Mouse (Mus musculus): Measurements from ENCODE around the gene Tenm4. TPM values are rescaled to one million over a fixed set of nuclear protein-coding genes. Genes with fewer than 3 reads are reported as not detected.

The Tenm4 gene
- polyA plus RNA-seq, 2 experiments = 12.7 to 37.4 TPM

GRCm38 (mm10) chr7:96168921-96169320, 2.1 kb upstream of the Tenm4 start:
- no peaks in the 10 kb centered on the region for H3K36me3 ChIP-seq (ENCODE audit: control insufficient read depth, insufficient read depth, low read length)
- TF ChIP-seq POLR2A (IDR thresholded peaks at IDR 0.05; ENCODE audit: borderline replicate concordance, extremely low read depth, insufficient read depth, insufficient read length) = no peak
- no peaks in the 10 kb centered on the region for H3K27me3 ChIP-seq (ENCODE audit: control insufficient read depth, insufficient read depth, low read length)
- no peaks in the 10 kb centered on the region for H3K4me1 ChIP-seq (ENCODE audit: control insufficient read depth, insufficient read depth, low read length)
- no peak overlapping the region for H3K27ac ChIP-seq (replicated peaks; ENCODE audit: low read depth, low read length)
- H3K4me3 ChIP-seq (replicated peaks; ENCODE audit: low read length) = no peak overlapping the region
- 44% methylated on average over 3 of the region's 3 CpGs for WGBS
- no peaks in the 10 kb centered on the region for H3K9me3 ChIP-seq (ENCODE audit: control insufficient read depth, low read length)
- no peak overlapping the region for H3K9ac ChIP-seq (ENCODE audit: low read depth, low read length, severe bottlenecking)
- ATAC-seq (ENCODE audit: low FRiP score, low read depth) = no peak
- no peak overlapping the region for H3K4me2 ChIP-seq (replicated peaks; ENCODE audit: low read depth, low read length, severe bottlenecking)
- DNase-seq (ENCODE audit: low spot score) = no peak

GRCm38 (mm10) chr7:96171596-96172563, 834 bp downstream of the Tenm4 start:
- ATAC-seq (ENCODE audit: low FRiP score, low read depth) = no peak
- peak; percentile 19 for DNase-seq (ENCODE audit: low spot score)
- Histone ChIP-seq H3K4me1 (ENCODE audit: control insufficient read depth, insufficient read depth, low read length) (no peaks in the 10 kb centered on the region), H3K9ac (ENCODE audit: low read depth, low read length, severe bottlenecking) (no peak overlapping the region), H3K27ac (replicated peaks; ENCODE audit: low read depth, low read length) (no peak overlapping the region), H3K4me2 (replicated peaks; ENCODE audit: low read depth, low read length, severe bottlenecking) (no peak overlapping the region), H3K27me3 (ENCODE audit: control insufficient read depth, insufficient read depth, low read length) (no peaks in the 10 kb centered on the region), H3K36me3 (ENCODE audit: control insufficient read depth, insufficient read depth, low read length) (no peaks in the 10 kb centered on the region), H3K9me3 (ENCODE audit: control insufficient read depth, low read length) (no peaks in the 10 kb centered on the region), H3K4me3 (replicated peaks; ENCODE audit: low read length) (no peak overlapping the region)
- 34% methylated on average over 11 of the region's 11 CpGs for WGBS
- TF ChIP-seq POLR2A (IDR thresholded peaks at IDR 0.05; ENCODE audit: borderline replicate concordance, extremely low read depth, insufficient read depth, insufficient read length) = no peak

GRCm38 (mm10) chr7:96176781-96177180, 5.7 kb downstream of the Tenm4 start:
- Histone ChIP-seq H3K36me3 (ENCODE audit: control insufficient read depth, insufficient read depth, low read length) (no peaks in the 10 kb centered on the region), H3K27ac (replicated peaks; ENCODE audit: low read depth, low read length) (no peak overlapping the region), H3K4me2 (replicated peaks; ENCODE audit: low read depth, low read length, severe bottlenecking) (no peak overlapping the region), H3K9me3 (ENCODE audit: control insufficient read depth, low read length) (no peaks in the 10 kb centered on the region), H3K4me3 (replicated peaks; ENCODE audit: low read length) (no peak overlapping the region), H3K4me1 (ENCODE audit: control insufficient read depth, insufficient read depth, low read length) (no peaks in the 10 kb centered on the region), H3K27me3 (ENCODE audit: control insufficient read depth, insufficient read depth, low read length) (no peaks in the 10 kb centered on the region), H3K9ac (ENCODE audit: low read depth, low read length, severe bottlenecking) (no peak overlapping the region)
- DNase-seq (ENCODE audit: low spot score) (no peak), ATAC-seq (ENCODE audit: low FRiP score, low read depth) (no peak)
- TF ChIP-seq POLR2A (IDR thresholded peaks at IDR 0.05; ENCODE audit: borderline replicate concordance, extremely low read depth, insufficient read depth, insufficient read length) = no peak
- 87% methylated on average over 8 of the region's 8 CpGs for WGBS

GRCm38 (mm10) chr7:96181751-96182150, 10.7 kb downstream of the Tenm4 start:
- ATAC-seq (ENCODE audit: low FRiP score, low read depth) = no peak
- Histone ChIP-seq H3K27ac (replicated peaks; ENCODE audit: low read depth, low read length) (no peak overlapping the region), H3K9me3 (ENCODE audit: control insufficient read depth, low read length) (no peaks in the 10 kb centered on the region), H3K4me2 (replicated peaks; ENCODE audit: low read depth, low read length, severe bottlenecking) (no peak overlapping the region), H3K9ac (ENCODE audit: low read depth, low read length, severe bottlenecking) (no peak overlapping the region), H3K4me1 (ENCODE audit: control insufficient read depth, insufficient read depth, low read length) (no peaks in the 10 kb centered on the region), H3K4me3 (replicated peaks; ENCODE audit: low read length) (no peak overlapping the region), H3K36me3 (ENCODE audit: control insufficient read depth, insufficient read depth, low read length) (no peaks in the 10 kb centered on the region), H3K27me3 (ENCODE audit: control insufficient read depth, insufficient read depth, low read length) (no peaks in the 10 kb centered on the region)
- no peak for DNase-seq (ENCODE audit: low spot score)
- no peak for TF ChIP-seq POLR2A (IDR thresholded peaks at IDR 0.05; ENCODE audit: borderline replicate concordance, extremely low read depth, insufficient read depth, insufficient read length)
- 58% methylated on average over 4 of the region's 4 CpGs for WGBS

GRCm38 (mm10) chr7:96183195-96183594, 12.1 kb downstream of the Tenm4 start:
- Histone ChIP-seq H3K27me3 (ENCODE audit: control insufficient read depth, insufficient read depth, low read length) (no peaks in the 10 kb centered on the region), H3K4me2 (replicated peaks; ENCODE audit: low read depth, low read length, severe bottlenecking) (no peak overlapping the region), H3K27ac (replicated peaks; ENCODE audit: low read depth, low read length) (no peak overlapping the region), H3K4me1 (ENCODE audit: control insufficient read depth, insufficient read depth, low read length) (no peaks in the 10 kb centered on the region), H3K36me3 (ENCODE audit: control insufficient read depth, insufficient read depth, low read length) (no peaks in the 10 kb centered on the region), H3K9ac (ENCODE audit: low read depth, low read length, severe bottlenecking) (no peak overlapping the region), H3K4me3 (replicated peaks; ENCODE audit: low read length) (no peak overlapping the region), H3K9me3 (ENCODE audit: control insufficient read depth, low read length) (no peaks in the 10 kb centered on the region)
- DNase-seq (ENCODE audit: low spot score) (no peak), ATAC-seq (ENCODE audit: low FRiP score, low read depth) (no peak)
- no peak for TF ChIP-seq POLR2A (IDR thresholded peaks at IDR 0.05; ENCODE audit: borderline replicate concordance, extremely low read depth, insufficient read depth, insufficient read length)
- 88% methylated on average over 1 of the region's 1 CpGs for WGBS

Measured in limb, embryonic 14.5 days (tissue).